Mouse (Mus musculus) left cerebral cortex, postnatal 25 days (tissue): ENCODE measurements around the gene Itgax. TPM values are rescaled to one million over a fixed set of nuclear protein-coding genes. Genes with fewer than 3 reads are reported as not detected.
A peak's percentile ranks its signal among the peaks of the same experiment; 100 is the strongest.

Experiments used
- DNase-seq, 2 experiments: peaks; one replicate each; pipeline ENCODE4 v3.0.0; 2022; ENCODE audit warnings: low spot score in 2 of 2, mixed read lengths in 1 of 2
- intact Hi-C: fragments of 180-260 bp; cut with DNase I; formaldehyde crosslinking; loops from one replicate; pipeline ENCODE4 v1.15.1; 2025
- total RNA-seq, 2 experiments: library from RNA; stranded (reverse); gene quantifications; 2 replicates each; pipeline ENCODE4 v1.2.3; 2021

Gene Itgax
- under 1 TPM in 1 of 2 experiments, not detected in 1; 0.23 TPM for total RNA-seq

DNA sequence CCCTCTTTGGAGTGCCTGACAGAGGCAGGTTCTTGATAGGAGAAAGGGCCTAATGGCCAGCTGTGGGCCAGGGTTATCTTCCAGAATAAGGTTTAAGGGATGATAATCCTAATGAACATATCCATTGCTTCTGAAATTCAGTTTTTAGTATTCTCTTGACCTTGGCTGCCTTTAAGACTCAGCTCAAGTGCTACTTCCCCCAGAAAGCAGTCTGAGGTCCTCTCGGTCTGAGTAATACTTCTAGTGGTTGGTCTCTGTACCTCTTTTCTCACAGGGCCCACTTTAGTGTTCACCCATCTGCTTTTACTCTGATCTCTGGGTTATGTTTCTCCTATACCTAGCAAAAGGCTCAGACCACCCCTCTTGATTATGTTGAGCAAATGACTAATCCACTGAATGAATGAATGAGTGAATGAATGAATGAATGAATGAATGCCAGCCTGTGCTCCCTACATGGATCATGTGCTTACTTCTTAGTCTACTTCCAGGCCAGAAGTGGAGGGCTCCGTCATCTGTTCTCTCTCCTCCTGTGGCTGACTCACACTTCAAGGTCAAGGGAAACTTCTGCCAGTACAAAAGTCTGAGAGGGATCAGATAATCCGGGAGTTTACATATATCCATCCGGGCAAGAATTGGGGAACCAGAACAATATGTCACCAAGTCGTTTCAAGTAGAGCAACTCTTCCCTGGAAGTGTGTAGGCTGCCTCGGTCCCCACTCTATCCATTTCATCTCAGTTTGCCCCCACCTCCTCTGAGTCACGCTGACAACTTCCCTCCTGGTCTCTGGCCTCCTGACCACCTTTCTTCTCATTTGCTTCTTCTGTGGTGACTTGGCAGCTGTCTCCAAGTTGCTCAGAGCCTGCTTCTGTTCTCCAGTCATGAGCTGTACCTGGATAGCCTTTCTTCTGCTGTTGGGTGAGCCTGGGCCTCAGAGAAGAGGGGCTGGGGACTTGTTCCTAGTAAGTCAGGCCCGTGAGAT, at the start of gene Itgax:
TSS of gene Itgax (plus strand) at position 807 of the 980 bp plus-strand sequence.
- intact Hi-C loops: no loop called here
- DNase-seq: no peak

DNA sequence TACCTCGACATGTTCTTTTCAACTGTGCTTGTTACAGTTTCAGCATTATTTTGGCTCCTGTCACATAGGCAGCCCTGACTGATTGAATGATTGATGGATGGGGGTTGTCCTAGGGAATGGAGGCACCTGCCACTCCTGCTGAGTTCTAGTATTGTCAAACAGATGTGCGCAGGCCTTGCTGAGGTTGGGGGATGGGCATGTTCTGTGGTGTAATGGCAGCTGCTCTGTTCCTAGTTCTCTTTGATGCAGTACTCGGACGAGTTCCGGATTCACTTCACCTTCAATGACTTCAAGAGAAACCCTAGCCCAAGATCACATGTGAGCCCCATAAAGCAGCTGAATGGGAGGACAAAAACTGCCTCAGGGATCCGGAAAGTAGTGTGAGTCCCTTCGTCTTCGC, 49.3 kb upstream of the Itgax start:
- DNase-seq: no peak
- intact Hi-C loops: no loop called here

DNA sequence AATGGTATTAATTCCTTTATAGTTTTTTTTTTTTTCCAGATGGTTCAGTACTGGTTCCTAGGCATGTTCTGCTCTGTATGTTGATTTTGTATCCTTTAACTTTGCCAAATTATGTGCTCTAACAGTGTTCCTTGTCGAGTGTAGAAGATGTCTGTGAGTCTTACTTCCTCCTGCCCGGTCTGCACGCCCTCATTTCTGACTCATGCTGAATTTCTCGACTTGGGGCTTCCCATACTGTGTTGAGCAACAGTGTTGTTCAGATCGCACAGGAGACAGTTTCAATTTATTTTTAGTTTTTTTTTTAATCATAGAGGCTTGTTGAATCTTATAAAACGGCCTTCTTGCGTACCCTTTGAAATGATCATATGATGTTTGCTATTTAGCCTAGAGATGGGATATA, 40.2 kb upstream of the Itgax start:
- intact Hi-C loops: no loop called here

GRCm38 (mm10) chr7:128098135-128098534, 31.2 kb upstream of the Itgax start:
- intact Hi-C loops: loop anchor here (1.0 kb wide), 1 partner anchor 110 kb away; no protein-coding TSS in a partner anchor

More for the DNA sequence above, 40.2 kb upstream of the Itgax start:
- peak in 1 of 2 experiments; percentile 31 for DNase-seq

GRCm38 (mm10) chr7:128100742-128101357, 28.5 kb upstream of the Itgax start:
- intact Hi-C loops: loop anchor here (10.0 kb wide), 1 partner anchor 234 kb away; no protein-coding TSS in a partner anchor
- no peak for DNase-seq

More at GRCm38 (mm10) chr7:128098135-128098534, 31.2 kb upstream of the Itgax start:
- no peak for DNase-seq

DNA sequence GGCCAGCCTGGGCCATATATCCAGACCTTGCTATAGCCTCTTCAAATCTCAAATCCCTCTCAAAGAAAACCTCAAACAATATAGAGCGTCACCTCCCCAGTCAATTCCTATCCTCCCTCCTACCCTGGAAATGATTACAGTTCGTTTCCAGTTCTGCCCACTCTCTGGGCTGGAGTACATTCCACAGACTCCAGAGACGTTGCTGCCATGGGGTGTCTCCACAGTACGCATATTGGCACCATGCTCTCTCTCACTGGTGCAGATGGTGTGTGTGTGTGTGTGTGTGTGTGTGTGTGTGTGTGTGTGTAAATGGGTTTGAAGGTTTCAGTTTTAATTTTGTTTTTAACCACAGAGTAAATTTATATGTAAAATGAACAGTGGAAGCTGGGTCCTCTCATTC, 24.1 kb upstream of the Itgax start:
- DNase-seq: peak; percentile 34 to 59
- intact Hi-C loops: loop anchor here (10.0 kb wide), 1 partner anchor 230 kb away; no protein-coding TSS in a partner anchor

DNA sequence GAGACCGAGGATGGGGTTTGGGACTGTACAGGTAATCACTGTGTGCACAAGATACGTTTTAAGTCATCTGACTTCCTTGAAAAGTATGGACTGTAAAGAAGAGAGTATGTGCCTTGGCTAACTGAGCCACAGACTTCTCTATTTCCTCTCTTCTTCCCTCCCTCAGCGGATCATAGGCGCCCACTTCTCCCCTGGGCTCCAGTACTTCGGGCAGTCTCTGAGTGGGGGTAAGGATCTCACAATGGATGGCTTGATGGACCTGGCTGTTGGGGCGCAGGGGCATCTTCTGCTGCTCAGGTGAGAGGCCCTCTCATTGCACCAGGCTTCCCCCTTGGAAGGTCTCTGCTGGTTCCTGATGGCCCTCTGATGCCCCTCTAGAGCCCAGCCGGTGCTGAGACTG, 21.9 kb upstream of the Itgax start:
- no peak for DNase-seq
- intact Hi-C loops: loop anchor here (10.0 kb wide), 1 partner anchor 227 kb away; no protein-coding TSS in a partner anchor

GRCm38 (mm10) chr7:128110314-128110713, 19.0 kb upstream of the Itgax start:
- intact Hi-C loops: no loop called here
- no peak for DNase-seq

DNA sequence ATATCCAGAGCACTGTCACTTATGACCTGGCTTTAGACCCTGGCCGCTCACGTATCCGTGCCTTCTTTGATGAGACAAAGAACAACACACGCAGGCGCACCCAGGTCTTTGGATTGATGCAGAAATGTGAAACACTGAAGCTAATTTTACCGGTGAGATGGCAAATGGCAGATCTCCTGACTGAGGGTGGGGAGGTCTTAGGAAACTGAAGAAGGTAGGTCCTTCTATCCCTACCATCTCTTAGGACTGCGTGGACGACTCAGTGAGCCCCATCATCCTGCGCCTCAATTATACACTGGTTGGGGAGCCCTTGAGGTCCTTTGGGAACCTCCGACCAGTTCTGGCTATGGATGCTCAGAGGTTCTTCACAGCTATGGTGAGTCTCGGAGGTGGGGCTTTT, 17.2 kb upstream of the Itgax start:
- intact Hi-C loops: no loop called here

GRCm38 (mm10) chr7:128114371-128115105, 14.8 kb upstream of the Itgax start:
- no peak for DNase-seq
- intact Hi-C loops: no loop called here

More for the DNA sequence above, 17.2 kb upstream of the Itgax start:
- no peak for DNase-seq

GRCm38 (mm10) chr7:128115211-128115958, 14.0 kb upstream of the Itgax start:
- DNase-seq: no peak
- intact Hi-C loops: no loop called here

GRCm38 (mm10) chr7:128116396-128116795, 13.0 kb upstream of the Itgax start:
- DNase-seq: no peak
- intact Hi-C loops: no loop called here

DNA sequence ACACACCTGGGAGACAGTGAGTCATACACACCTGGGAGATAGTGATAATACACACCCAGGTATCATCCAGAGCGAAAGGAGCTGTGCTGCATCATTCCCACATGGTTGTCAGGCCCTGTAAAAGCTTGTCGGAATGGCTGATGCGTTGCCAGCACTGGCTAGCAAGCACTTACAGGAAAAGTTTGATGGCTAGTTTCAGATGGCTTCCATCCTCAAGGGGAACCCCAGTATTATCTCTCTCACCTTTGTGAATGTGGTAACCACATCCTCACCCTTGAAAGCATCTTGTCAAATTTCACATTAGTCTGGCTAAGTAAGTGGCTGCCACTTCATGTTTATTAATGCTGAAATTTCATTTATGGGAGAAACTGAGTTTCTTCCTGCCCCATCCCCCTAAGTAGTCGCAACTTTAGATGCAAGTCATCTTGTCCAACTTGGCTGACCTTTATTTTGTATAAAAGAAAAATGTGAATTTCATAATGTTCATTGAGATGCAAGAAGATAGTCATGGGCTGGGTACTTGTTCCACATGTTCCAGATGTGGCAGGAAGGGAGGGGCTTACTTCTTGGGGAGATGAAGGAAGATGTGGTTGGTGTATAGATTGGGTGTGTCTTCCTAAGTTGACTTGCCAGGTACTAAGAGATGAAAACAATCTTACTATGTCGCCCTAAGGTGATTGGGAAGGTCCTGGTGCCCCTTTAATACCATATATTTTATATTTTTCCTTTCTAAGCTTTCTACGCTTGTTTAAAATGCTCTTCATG, 9.4 kb upstream of the Itgax start:
- no peak for DNase-seq
- intact Hi-C loops: no loop called here

- no peak for DNase-seq
- intact Hi-C loops: no loop called here
Observed at GRCm38 (mm10) chr7:128132148-128132547, 2.8 kb downstream of the Itgax start.

DNA sequence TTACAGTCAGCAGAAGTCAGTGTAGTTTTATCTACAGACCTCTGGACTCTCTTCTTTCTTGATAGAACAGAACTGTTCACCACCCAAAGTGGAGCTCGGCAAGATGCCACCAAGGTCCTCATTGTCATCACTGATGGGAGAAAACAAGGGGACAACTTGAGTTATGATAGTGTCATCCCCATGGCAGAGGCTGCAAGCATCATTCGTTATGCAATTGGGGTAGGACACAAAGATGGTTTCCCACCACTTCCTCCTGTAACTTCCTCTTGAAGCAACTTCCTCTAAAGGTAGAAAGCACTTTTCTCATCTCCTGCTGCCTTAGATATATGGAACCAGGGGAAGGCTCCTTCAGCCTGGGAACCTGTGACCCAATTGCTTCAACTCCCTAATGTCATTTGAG, 4.2 kb downstream of the Itgax start:
- intact Hi-C loops: no loop called here
- no peak for DNase-seq

DNA sequence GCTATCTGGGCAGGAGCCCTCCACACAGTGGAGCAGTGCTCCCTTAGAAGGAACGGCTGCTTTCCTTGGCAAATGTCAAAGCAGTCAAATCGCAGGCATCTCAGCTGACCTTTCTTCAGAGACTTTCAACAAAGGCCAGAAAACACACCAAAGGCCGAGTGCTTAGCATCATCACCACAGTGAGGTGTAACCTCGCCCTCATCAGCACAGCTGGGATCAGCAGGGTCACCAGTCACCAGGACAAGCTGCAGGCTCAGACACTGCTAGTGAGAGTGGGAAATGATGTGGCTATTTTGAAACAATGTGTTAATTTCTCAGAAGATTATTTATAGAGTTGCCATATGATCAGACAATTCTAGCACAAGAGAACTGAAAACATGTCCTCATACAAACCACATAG, 7.6 kb downstream of the Itgax start:
- intact Hi-C loops: no loop called here
- DNase-seq: no peak

DNA sequence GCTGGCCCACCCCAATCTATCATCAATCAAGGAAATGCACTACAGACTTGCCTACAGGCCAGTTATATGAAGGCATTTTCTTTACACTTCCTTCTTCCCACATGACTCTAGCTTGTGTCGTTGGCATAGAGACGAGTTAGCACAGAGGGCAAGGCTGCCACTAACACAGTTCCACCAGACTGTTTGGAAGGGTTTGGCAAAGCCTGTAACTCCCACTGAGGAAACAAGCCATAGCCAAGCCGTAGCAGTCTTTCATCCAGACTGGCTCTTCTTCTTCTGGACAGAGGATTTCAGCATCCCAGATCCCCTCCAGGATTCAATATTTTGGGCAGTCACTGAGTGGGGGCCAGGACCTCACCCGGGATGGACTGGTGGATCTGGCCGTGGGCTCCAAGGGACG, 10.3 kb downstream of the Itgax start:
- intact Hi-C loops: no loop called here
- no peak for DNase-seq

DNA sequence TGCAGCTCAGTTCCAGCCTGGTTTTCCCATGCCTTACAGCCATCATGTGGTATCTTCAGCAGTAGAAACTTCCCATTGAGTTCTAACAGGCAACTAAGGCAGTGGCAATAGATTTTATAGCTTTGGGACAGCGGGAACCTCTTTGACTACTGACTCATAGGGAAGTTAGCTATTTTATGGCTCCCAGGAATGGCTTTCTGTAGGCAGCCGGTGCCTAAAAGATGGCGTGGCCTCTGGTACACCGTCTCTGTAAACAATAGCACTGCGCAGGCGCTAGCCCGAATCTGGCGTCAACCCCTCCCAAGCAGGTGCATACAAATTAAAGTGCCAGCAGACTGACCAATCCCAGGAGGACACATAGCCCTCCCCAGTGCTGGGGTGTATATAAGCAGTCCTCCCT, 21.6 kb downstream of the Itgax start:
- intact Hi-C loops: no loop called here
- DNase-seq: no peak
